Mouse (Mus musculus) ES-E14 (cell line): ENCODE measurements at regions not wholly inside any gene's neighbourhood (a gene's known extent, or its start where the extent isn't known, plus 50 kb on each side); places are given as distances from the start of the nearest gene placed in this dataset.

Experiments
- CHD2 ChIP-seq: IDR thresholded peaks from 2 replicates; pipeline ENCODE4 v1.6.1; 2014; ENCODE audit warnings: mild to moderate bottlenecking, low read depth, low read length, inconsistent platforms
- ZNF384 ChIP-seq: IDR thresholded peaks from 2 replicates; pipeline ENCODE4 v1.6.1; 2012; ENCODE audit warnings: low read depth, low read length, inconsistent platforms

GRCm38 (mm10) chr2:146731081-146731480 is 124.6 kb upstream of the Kiz start:
- TF ChIP-seq ZNF384 = no peak
- TF ChIP-seq CHD2 = no peak
